Mouse (Mus musculus): Measurements from ENCODE around the gene Gm10487.
"Not testable (repeated sequence)": the region's sequence is repeated elsewhere in the genome, so short reads cannot be mapped to it uniquely, and the experiment has no call there.

Gene Gm10487

DNA sequence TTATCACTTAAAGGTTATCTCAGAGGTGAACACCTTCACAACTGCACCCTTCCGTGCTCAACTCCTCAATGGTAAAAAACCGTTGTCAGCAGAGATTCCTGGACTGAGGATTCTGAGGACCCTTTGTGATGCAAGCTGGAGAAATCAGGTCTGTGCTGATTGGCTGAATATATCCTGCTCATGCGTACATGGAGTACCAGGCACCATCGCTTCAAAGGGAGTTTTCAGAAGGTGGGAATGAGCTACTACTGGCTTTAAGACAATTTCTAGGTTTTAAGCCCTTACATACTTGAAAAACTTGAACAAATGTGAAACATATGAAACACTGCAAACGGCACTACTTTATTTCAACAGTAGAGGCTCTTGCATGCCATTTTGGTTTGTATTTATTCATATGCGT lies at the start of gene Gm10487:
Gene Gm10487, minus strand, starts transcription at position 101 of the 400 bp plus-strand sequence.
- DNase-seq: not testable (repeated sequence)

All from kidney, postnatal 25 days (tissue).